Mouse (Mus musculus) urinary bladder, adult 2 months (tissue): ENCODE data around the gene Tmcc3. TPM values are rescaled to one million over a fixed set of nuclear protein-coding genes. Genes with fewer than 3 reads are reported as not detected.

Experiments
- DNase-seq: peaks from one replicate; pipeline ENCODE4 v3.0.0; 2022; ENCODE audit warnings: low spot score
- polyA plus RNA-seq: library from polyadenylated mRNA; depleted of rRNA; stranded (reverse); fragments of >200 nt; gene quantifications from 2 replicates; pipeline ENCODE4 v1.2.3, GENCODE M21; 2012

The Tmcc3 gene
- polyA plus RNA-seq, 1 experiment = 18.3 TPM

GRCm38 (mm10) chr10:94332358-94333137, 20.8 kb downstream of the Tmcc3 start:
- DNase-seq = no peak

GRCm38 (mm10) chr10:94333328-94333727, 21.6 kb downstream of the Tmcc3 start:
- DNase-seq = no peak

- no peak for DNase-seq
Measured at GRCm38 (mm10) chr10:94335047-94335446, 23.3 kb downstream of the Tmcc3 start.

GRCm38 (mm10) chr10:94336071-94336470, 24.3 kb downstream of the Tmcc3 start:
- no peak for DNase-seq

GRCm38 (mm10) chr10:94341501-94341900, 29.8 kb downstream of the Tmcc3 start:
- DNase-seq = no peak

- no peak for DNase-seq
Measured at GRCm38 (mm10) chr10:94342256-94342655, 30.5 kb downstream of the Tmcc3 start.

- DNase-seq = no peak
Measured at GRCm38 (mm10) chr10:94343581-94343980, 31.8 kb downstream of the Tmcc3 start.

GRCm38 (mm10) chr10:94344631-94345417, 33.1 kb downstream of the Tmcc3 start:
- no peak for DNase-seq

GRCm38 (mm10) chr10:94345509-94346252, 33.9 kb downstream of the Tmcc3 start:
- no peak for DNase-seq

- DNase-seq = no peak
Measured at GRCm38 (mm10) chr10:94346596-94346995, 34.8 kb downstream of the Tmcc3 start.

GRCm38 (mm10) chr10:94347296-94347695, 35.5 kb downstream of the Tmcc3 start:
- no peak for DNase-seq

GRCm38 (mm10) chr10:94347959-94348358, 36.2 kb downstream of the Tmcc3 start:
- DNase-seq = no peak

GRCm38 (mm10) chr10:94350207-94350606, 38.5 kb downstream of the Tmcc3 start:
- no peak for DNase-seq

- no peak for DNase-seq
Measured at GRCm38 (mm10) chr10:94350896-94351661, 39.3 kb downstream of the Tmcc3 start.

GRCm38 (mm10) chr10:94352172-94352876, 40.6 kb downstream of the Tmcc3 start:
- DNase-seq = no peak

GRCm38 (mm10) chr10:94352877-94353853, 41.4 kb downstream of the Tmcc3 start:
- DNase-seq = no peak

GRCm38 (mm10) chr10:94354005-94354404, 42.3 kb downstream of the Tmcc3 start:
- DNase-seq = no peak

- no peak for DNase-seq
Measured at GRCm38 (mm10) chr10:94354427-94354826, 42.7 kb downstream of the Tmcc3 start.

- no peak for DNase-seq
Measured at GRCm38 (mm10) chr10:94356504-94357169, 44.9 kb downstream of the Tmcc3 start.
